Mouse (Mus musculus) thymus, postnatal 10 days (tissue): ENCODE results near the gene Omp.

Experiments used
- DNase-seq, 2 experiments: peaks; one replicate each; pipeline ENCODE4 v3.0.0; 2021; ENCODE audit warnings: low spot score in 2 of 2

The Omp gene

DNA sequence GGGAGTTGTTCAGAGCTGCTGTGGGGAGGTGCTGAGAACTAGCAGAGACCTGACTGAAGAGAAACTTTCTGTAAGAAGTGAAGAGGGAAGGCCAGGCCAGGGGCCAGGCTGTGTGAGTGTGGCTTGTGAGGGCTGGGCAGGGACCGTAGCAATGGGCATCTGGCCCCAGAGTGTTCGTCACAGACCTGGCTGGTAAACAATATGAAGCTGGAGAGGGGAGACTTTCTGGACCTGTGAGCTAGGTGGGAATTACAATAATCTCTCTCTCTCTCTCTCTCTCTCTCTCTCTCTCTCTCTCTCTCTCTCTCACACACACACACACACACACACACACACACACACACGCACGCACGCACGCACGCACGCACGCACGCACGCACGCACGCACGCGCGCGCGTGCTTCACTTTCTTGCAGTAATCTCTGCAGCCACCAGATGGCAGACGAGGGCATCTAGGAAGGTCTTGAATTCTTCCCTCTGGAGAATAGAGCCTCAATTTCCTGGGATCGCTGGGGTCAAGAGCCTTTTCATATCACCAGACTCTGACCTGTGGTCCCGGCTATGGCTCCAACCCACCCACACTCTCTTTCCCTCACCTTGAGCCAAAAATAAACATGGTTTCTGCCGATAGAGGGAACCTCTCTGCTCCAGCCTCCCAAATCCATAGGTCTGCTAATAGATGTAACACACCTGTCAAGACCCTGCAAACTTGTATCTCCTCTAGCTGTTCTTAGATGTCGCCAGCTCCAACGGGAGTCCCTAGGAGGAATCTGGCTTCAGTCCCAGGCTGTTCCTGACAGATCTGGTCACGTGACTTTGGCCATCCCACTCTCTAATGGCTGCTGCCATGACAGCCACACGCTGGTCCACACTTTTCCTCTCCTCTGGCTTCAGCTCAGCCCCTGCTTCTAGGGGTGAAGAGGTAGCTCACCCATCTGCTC, 42.0 kb downstream of the Omp start:
- DNase-seq: peak; percentile 50 to 76

- DNase-seq: no peak
Observed at GRCm38 (mm10) chr7:98102488-98102887, 42.8 kb downstream of the Omp start.

- no peak for DNase-seq
Observed at GRCm38 (mm10) chr7:98097557-98097956, 47.7 kb downstream of the Omp start.

- DNase-seq: no peak
Observed at GRCm38 (mm10) chr7:98095852-98096251, 49.5 kb downstream of the Omp start.
